Mouse (Mus musculus) G1E (cell line): ENCODE measurements around the gene Slc4a8. TPM values are rescaled to one million over a fixed set of nuclear protein-coding genes. Genes with fewer than 3 reads are reported as not detected.
A peak's percentile ranks its signal among the peaks of the same experiment; 100 is the strongest.

ENCODE experiments used
- ATAC-seq: 2 replicates; pipeline ENCODE4 v1.8.0; 2016; ENCODE audit warnings: mild to moderate bottlenecking; ENCODE audit not compliant: insufficient number of reproducible peaks, poor library complexity, low FRiP score, severe bottlenecking; ENCODE audit errors: extremely low read depth
- DNase-seq: peaks from one replicate; pipeline ENCODE4 v3.0.0; 2012; ENCODE audit warnings: low spot score
- H3K27me3 ChIP-seq: 2 replicates; pipeline ENCODE4 v1.6.1; 2012; ENCODE audit warnings: mild to moderate bottlenecking, low read length, inconsistent platforms; ENCODE audit not compliant: insufficient read depth
- H3K36me3 ChIP-seq: replicated peaks from 2 replicates; pipeline ENCODE3; 2012; ENCODE audit warnings: mild to moderate bottlenecking, inconsistent platforms
- H3K4me1 ChIP-seq: 2 replicates; pipeline ENCODE4 v1.6.1; 2012; ENCODE audit warnings: low read depth, low read length, inconsistent platforms, mixed read lengths; ENCODE audit not compliant: insufficient read depth
- H3K4me3 ChIP-seq: 2 replicates; pipeline ENCODE4 v1.5.1; 2012; ENCODE audit warnings: low read depth, mild to moderate bottlenecking, inconsistent platforms, low read length, moderate library complexity, mixed read lengths
- H3K9me3 ChIP-seq: replicated peaks from 2 replicates; pipeline ENCODE4 v1.6.1; 2012; ENCODE audit warnings: inconsistent platforms
- CTCF ChIP-seq: IDR thresholded peaks from 2 replicates; pipeline ENCODE4 v1.5.1; 2012; ENCODE audit warnings: low read depth, low read length, inconsistent platforms, mixed read lengths
- GATA1 ChIP-seq: IDR thresholded peaks from 2 replicates; pipeline ENCODE4 v1.6.1; 2012; ENCODE audit warnings: borderline replicate concordance, low read length, inconsistent platforms, mixed read lengths
- GATA2 ChIP-seq: IDR thresholded peaks from 2 replicates; pipeline ENCODE4 v1.6.1; 2012; ENCODE audit warnings: low read depth, low read length, inconsistent platforms, borderline replicate concordance
- POLR2AphosphoS5 ChIP-seq: IDR thresholded peaks from 2 replicates; pipeline ENCODE4 v1.6.1; 2012; ENCODE audit warnings: low read depth, low read length, inconsistent platforms; ENCODE audit not compliant: insufficient replicate concordance
- TAL1 ChIP-seq: conservative IDR thresholded peaks from 2 replicates; pipeline ENCODE4 v1.6.1; 2012; ENCODE audit warnings: low read depth, low read length, inconsistent platforms, mixed read lengths
- polyA plus RNA-seq: library from polyadenylated mRNA; stranded (reverse); fragments of >175 nt; gene quantifications from 2 replicates; pipeline ENCODE4 v1.2.3, GENCODE M21; 2012
- total RNA-seq, 2 experiments: library from RNA; stranded (forward) in 1 of 2; stranded (reverse) in 1 of 2; fragments of 200-1000 nt in 1 of 2; fragments of >200 nt in 1 of 2; fragmentation: Nextera tagmentation in 1 of 2; gene quantifications; 2 replicates each; pipeline ENCODE4 v1.2.3; 2014 to 2017

The Slc4a8 gene
- total and polyA plus RNA-seq, 3 experiments: 0.27 TPM; not detected in 2

GRCm38 (mm10) chr15:100727834-100728233 is 33.7 kb upstream of the Slc4a8 start:
- Histone ChIP-seq H3K36me3 (no peaks in the 10 kb centered on the region), H3K4me1 (no peaks in the 10 kb centered on the region), H3K27me3 (no peaks in the 10 kb centered on the region), H3K4me3 (no peak overlapping the region), H3K9me3 (peaks cover 16% of the 10 kb centered on the region)
- ATAC-seq: no peak
- no peak for DNase-seq
- TF ChIP-seq GATA1 (no peak), POLR2AphosphoS5 (no peak), TAL1 (no peak), GATA2 (no peak), CTCF (no peak)

GRCm38 (mm10) chr15:100728586-100728985 is 33.0 kb upstream of the Slc4a8 start:
- H3K4me1 ChIP-seq: no peaks in the 10 kb centered on the region
- peaks cover 16% of the 10 kb centered on the region for H3K9me3 ChIP-seq
- DNase-seq (no peak), ATAC-seq (no peak)
- no peaks in the 10 kb centered on the region for H3K36me3 ChIP-seq
- H3K27me3 ChIP-seq: no peaks in the 10 kb centered on the region
- TF ChIP-seq GATA2: no peak
- no peak for TF ChIP-seq POLR2AphosphoS5
- TF ChIP-seq GATA1: no peak
- TF ChIP-seq CTCF: no peak
- no peak for TF ChIP-seq TAL1
- no peak overlapping the region for H3K4me3 ChIP-seq

- Histone ChIP-seq H3K4me3 (peak within 1 kb of the TSS; percentile 28; the same call in 1 of the 2 replicates), H3K27me3 (no peaks in the 10 kb centered on the region), H3K4me1 (no peaks in the 10 kb centered on the region), H3K9me3 (peaks cover 16% of the 10 kb centered on the region), H3K36me3 (no peaks in the 10 kb centered on the region)
- TF ChIP-seq GATA1 (no peak), GATA2 (no peak), TAL1 (no peak), POLR2AphosphoS5 (no peak), CTCF (no peak)
- DNase-seq (no peak), ATAC-seq (no peak)
These were observed 32.1 kb upstream of the Slc4a8 start, which contains the start of gene Galnt6 for GRCm38 (mm10) chr15:100729281-100729985. TSS of gene Galnt6 (minus strand) at chr15:100729376.

GRCm38 (mm10) chr15:100731081-100731480 is 30.5 kb upstream of the Slc4a8 start:
- Histone ChIP-seq H3K36me3 (no peaks in the 10 kb centered on the region), H3K4me3 (no peak overlapping the region), H3K9me3 (peaks cover 20% of the 10 kb centered on the region), H3K4me1 (no peaks in the 10 kb centered on the region), H3K27me3 (no peaks in the 10 kb centered on the region)
- DNase-seq (no peak), ATAC-seq (no peak)
- TF ChIP-seq CTCF (no peak), TAL1 (no peak), POLR2AphosphoS5 (no peak), GATA2 (no peak)

- DNase-seq: no peak
- H3K36me3 ChIP-seq: no peaks in the 10 kb centered on the region
- H3K4me3 ChIP-seq: no peak overlapping the region
- no peak for TF ChIP-seq CTCF
- no peak for TF ChIP-seq POLR2AphosphoS5
- TF ChIP-seq GATA2: no peak
- no peak for TF ChIP-seq TAL1
- no peak for TF ChIP-seq GATA1
- no peaks in the 10 kb centered on the region for H3K4me1 ChIP-seq
- H3K9me3 ChIP-seq: peaks cover 17% of the 10 kb centered on the region
- ATAC-seq: no peak
- no peaks in the 10 kb centered on the region for H3K27me3 ChIP-seq
These were observed 29.0 kb upstream of the Slc4a8 start for GRCm38 (mm10) chr15:100732580-100732979.

DNA sequence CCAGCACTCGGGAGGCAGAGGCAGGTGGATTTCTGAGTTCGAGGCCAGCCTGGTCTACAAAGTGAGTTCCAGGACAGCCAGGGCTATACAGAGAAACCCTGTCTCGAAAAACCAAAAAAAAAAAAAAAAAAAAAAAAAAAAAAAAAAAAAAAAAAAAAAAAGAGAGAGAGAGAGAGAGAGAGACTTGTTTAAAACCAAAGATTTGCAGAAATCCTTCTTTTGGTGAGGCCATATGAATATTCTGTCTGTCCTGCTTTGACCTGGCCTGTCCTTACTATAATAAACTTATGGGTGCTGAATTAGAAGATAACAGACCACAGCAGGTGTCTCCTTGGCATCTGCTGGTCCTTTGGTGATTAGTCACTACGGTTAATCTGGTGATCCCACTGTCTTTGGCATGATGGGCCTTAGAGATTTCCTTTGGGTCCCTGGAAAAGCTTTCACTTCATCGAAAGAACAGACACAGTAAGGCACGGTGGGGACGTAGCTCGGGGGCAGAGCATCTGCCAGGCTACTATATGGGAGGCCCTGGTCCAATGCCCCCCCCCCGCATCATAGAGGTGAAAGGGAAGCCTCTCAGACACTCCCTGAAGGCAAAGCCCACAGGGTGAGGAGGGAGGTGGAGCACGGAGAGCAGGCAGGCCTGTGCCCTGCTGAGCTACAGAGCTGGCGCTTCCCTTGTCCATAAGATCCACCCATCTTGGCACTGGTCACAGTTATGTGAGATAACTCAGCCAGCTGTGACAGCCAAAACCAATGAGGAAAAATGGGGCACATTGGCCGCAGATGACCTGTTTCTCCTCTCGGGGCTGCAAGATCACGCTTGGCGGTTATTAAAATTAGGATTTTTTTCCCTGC is 26.2 kb upstream of the Slc4a8 start:
- DNase-seq (no peak), ATAC-seq (no peak)
- TF ChIP-seq TAL1 (no peak), GATA2 (no peak)
- H3K9me3 ChIP-seq: peaks cover 4% of the 10 kb centered on the region; the same call in 1 of the 2 replicates
- H3K4me1 ChIP-seq: no peaks in the 10 kb centered on the region
- H3K36me3 ChIP-seq: no peaks in the 10 kb centered on the region
- no peaks in the 10 kb centered on the region for H3K27me3 ChIP-seq
- H3K4me3 ChIP-seq: no peak overlapping the region
